Mouse (Mus musculus): ENCODE measurements around the gene Dst. TPM values are rescaled to one million over a fixed set of nuclear protein-coding genes. Genes with fewer than 3 reads are reported as not detected.

Gene Dst
- total RNA-seq, 2 experiments from 2014 or later = 249 to 270 TPM

DNA sequence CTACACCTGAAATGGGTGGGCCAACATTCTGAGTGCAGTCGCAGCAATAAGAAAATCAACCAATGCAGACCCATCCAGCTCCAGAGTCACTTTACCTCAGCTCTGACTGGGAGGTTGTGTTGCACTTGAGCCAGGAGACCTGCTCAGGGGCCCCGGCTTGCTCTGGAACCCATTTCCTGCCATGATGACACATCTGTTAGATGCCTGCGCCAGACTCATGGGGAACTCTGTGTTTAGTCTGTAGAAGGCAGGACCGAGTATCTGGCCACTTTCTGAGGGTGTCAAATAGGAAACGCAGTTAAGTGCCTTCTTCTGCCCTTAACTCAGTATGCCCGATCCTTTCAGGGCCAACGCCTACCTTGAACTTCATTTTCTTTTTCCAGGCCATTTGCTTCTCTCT is 162.4 kb downstream of the Dst start:
- intact Hi-C loops (cut with DNase I) = no loop called here
- DNase-seq (ENCODE audit: extremely low spot score in 1 of 2, low spot score in 2 of 2) = no peak

DNA sequence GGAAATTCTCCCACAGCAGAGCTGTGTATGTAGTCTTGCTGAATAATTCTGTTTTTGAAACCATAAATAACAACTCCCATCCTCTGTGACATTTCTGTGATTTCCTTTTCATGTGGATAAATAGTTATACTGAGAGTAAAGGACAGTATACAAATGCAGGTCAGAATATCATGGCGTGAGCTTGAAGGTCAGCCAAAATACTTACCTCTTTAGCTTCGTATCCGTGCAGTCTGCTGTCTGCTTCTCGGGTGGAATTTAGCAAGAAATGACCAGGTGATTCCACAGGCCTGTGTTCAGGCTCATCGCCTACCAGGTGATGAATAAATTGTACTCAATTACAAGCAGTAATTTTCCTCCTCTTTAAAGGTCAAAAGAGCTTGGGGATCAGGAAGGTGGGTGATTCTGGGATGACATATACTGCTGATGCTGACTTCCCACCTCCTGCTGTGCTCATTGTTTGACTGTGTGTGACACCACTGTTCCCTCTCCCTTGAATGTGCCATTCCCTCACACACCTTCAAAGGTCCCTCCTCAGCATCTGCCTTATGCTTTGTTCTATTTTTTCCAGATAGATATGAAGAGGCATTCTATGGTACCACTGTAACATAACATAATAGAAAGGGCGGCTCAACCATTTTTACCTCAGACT is 163.1 kb downstream of the Dst start:
- intact Hi-C loops (cut with DNase I) = no loop called here
- DNase-seq (ENCODE audit: extremely low spot score in 1 of 2, low spot score in 2 of 2) = no peak

DNA sequence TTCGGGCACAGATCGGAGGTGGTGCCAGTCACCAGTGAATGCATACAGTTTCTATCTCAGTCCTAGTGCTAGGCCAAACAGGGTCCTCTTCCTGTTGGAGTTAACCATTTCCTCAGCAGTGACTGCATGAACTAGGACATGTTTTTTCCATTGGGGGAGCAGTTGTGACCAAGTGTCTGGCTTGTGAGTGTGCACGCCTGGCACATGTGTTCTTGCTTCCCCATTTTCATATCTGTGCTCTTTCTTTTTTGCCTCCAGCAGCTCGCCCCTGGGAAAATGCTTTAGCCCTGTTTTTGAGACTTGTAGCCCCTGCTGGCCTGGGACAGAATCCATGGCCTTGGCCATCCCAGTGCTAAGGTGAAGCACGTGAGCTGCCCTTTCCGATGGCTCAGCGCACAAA is 164.2 kb downstream of the Dst start:
- no peak for DNase-seq (ENCODE audit: extremely low spot score in 1 of 2, low spot score in 2 of 2)
- intact Hi-C loops (cut with DNase I) = no loop called here

DNA sequence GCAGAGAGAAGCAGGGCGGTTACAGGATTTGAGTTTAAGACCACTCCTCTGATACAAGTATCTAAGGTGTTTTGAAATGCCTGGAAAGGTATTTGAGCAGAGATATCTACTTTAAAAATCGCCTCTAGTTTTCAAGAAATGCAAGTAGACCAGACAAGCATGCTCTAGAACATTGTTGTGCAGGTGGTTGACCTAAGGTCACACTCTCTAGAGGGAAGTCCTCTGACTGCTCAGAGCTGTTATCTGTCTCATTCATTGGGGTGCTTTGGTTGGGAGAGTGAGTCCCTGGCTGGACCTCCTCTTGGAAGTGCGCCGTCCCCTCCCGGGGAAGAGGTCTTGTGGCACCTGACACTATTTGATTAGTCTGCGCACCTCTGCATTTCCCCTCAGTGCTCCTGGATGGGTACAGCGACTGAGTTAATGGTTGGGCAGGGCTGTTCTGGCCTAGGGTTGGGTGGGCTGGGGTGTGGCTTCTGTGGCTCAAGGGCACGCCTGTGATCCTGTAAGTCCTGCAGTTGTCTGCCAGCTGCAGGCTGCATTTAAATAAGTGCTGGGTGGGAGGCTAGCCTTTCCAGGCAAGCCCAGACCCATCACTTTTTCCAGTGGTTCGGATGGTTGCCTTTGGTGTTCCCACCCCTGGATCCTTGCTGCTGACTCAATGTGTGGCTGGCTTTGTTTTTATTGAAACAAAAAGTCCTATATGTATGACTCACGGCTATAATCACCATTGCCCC is 165.6 kb downstream of the Dst start:
- intact Hi-C loops (cut with DNase I) = no loop called here
- no peak for DNase-seq (ENCODE audit: extremely low spot score in 1 of 2, low spot score in 2 of 2)

DNA sequence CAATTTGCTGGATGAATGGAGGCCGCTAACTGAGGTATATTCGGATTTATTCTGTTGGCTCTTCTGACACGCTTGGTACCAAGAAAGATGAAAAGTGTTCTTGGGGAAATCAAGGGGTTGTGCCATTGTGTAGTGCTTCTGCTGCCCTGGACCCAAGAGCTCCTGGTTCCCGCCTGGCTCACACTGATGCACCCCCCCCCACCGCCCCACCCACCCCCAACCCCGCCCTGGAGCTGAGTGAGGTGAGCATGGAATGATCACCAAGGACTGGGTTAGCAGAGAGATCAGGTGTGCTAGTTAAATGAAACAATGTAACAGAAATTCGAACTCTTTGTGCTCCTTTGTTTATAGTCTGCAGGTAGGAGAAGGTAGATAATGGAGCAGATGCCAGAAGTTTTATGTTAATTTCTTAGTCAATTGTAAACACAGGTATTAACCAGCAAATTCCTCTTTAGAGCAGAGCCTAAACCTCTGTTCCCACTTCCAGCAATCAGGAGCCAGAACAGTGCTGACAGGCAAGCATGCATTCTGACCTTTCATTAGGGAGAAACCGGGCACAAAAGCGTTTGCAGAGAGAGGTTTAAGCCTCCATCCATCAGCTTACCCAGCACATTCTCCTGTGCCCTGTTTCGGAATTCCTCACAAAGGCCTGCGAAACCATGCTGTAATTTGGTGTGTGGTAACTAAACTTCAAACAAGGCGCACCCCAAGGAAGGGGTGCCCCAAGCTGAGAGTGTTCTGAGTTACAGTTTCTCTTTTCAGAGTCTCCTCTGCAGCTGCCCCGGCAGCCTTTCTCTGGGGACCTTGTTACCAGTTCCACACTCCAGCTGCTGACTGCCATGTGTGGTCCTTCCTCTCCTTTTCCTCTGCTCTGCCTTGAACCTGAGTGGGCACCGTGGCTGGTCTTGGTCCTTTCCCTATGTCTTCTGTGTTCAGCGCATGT is 166.5 kb downstream of the Dst start:
- intact Hi-C loops (cut with DNase I) = no loop called here

DNA sequence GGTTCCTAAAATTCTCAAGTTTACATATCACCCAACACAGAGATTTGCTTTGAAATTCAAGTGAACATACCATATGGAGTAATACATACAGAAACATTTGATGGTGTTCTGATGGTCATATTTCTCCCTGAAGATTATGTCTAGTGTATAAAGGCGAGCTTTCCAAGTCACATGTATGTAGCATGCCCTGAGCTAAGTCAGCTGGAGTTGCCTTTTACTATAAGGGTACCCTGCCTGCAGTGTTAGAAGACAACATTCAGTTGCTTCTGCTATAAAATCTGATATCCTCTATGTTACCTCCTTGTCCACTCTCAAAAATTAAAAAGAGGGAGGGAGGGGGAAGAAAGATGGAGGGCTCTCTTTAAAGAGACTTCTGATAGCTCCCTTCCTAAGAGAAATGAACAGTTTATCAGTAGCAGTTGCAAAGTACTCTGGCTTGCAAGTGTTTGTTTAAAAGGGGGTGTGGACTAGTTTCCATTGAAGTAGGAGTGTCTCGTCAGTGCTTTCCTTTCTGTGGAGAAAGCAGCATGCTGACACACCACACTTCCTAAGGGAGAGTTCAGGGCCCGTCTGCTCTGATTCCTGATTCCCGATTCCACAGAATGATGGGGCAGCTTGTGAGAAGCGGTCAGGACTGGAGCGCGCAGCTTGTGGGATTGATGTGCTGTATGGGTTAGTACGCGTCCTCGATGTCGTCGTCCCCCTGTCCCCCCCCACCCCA is 168.8 kb downstream of the Dst start:
- intact Hi-C loops (cut with DNase I) = no loop called here
- no peak for DNase-seq (ENCODE audit: extremely low spot score in 1 of 2, low spot score in 2 of 2)

More for the DNA sequence above, 166.5 kb downstream of the Dst start:
- DNase-seq (ENCODE audit: extremely low spot score in 1 of 2, low spot score in 2 of 2) = no peak

DNA sequence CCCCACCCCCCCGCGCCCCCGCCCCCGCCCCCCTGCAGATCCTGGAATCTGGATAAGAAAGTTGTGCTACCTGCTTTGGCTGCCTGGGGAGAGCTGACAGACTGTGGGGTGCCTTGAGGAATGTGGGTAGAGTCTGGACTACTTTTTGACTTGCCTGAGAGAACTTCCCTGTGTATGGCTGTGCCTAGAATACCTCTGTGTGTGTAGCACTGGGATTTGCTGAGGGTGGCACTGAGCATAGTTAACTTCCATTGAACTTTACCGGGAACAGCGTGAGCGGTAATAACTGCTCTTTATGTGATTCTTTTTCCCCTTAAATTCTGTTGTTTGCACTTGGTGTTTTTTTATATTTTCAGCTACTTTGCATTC is 169.4 kb downstream of the Dst start:
- DNase-seq (ENCODE audit: extremely low spot score in 1 of 2, low spot score in 2 of 2) = no peak
- intact Hi-C loops (cut with DNase I) = no loop called here

DNA sequence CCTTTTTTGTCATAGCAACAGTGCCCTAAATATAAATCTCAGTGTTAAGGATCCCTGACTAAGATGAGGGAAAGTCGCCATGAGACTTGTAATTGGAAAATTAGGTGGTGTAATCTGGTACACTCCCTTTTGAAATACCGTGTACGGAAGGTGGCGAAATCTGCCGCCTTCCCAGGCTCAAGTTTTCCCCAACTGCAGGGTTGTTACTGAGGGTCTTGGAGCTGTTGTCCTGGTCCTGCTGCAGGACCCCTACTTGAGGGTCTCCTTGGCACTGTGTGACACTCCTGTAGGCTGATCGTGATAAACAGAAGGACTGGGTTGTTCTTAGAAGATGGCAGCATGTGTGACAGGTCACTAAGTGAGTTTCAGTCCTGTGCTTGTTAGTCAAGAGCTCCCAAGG is 169.9 kb downstream of the Dst start:
- intact Hi-C loops (cut with DNase I) = no loop called here
- DNase-seq (ENCODE audit: extremely low spot score in 1 of 2, low spot score in 2 of 2) = no peak

DNA sequence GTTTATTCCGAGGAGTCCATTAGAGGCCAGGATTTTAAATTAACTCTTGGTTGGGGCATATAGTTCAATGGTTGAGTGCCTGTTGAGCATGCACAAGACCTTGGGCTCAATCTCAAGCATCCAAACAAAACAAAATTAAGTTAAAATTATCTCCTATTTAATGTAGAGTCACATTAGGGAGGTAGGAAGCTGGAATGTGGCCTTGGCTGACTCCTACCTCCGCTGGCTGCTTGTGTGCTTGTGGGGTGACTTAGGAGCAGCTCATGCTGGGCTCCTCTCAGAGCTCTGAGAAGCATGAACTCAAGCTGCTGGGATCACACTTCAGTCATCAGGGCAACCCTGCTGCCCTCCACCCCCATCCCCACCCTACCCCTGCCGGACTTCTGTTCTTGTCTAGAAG is 181.0 kb downstream of the Dst start:
- intact Hi-C loops (cut with DNase I) = no loop called here
- DNase-seq (ENCODE audit: extremely low spot score in 1 of 2, low spot score in 2 of 2) = no peak

DNA sequence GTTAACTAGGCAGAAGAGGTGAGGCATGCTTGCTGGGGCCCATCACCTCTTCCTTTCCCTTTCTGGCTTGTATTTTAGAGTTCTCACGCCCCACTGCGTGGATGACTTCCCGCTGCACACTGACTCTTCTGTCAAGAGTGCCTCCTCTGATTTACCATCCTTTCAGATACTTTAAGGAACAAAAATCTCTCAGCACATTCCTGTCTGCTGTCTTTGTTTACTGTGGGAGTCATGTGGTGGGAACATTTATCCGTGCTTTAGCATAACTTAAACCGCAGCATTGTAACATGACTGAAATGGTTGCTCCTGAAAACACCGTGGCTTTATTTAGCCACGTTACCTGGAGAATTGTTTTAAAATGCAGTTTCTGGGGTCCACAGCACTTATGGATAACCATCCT is 182.7 kb downstream of the Dst start:
- intact Hi-C loops (cut with DNase I) = no loop called here
- DNase-seq (ENCODE audit: extremely low spot score in 1 of 2, low spot score in 2 of 2) = no peak

DNA sequence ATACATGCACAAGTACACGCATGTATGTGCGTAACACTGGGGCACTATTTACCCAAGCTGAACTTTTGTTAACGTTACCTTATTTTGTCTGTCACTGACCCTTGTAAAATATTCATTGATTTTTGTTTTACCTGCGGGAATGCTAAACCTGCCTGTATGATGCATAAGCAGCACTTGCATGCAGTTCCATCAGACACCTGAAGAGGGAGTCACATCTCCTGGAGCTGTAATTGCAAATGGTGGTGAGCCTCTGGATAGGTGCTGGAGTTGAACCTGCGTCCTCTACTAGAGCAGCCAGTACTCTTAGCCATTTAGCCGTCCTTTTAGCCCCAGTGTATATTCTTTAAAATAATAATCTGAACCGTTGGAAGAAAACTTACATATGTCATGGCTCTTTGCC is 185.6 kb downstream of the Dst start:
- intact Hi-C loops (cut with DNase I) = no loop called here
- no peak for DNase-seq (ENCODE audit: extremely low spot score in 1 of 2, low spot score in 2 of 2)

DNA sequence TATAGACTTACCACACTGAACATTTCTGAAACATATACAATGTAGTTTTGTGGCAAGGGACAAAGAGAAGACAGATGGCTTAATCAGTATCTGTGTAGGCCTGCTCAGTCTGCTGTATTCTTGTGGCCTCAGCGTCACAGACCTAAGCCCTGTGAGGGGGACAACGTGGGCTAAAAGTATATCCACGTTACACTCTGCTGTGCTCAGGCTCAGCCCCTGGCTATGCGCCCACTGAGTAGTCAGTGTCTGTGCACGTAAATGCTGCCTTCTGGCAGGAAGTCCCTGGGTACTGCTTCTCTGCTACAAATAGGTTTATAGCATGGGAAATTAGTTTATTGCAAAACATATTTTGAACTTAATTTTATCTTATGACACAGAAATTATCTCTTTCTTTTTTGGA is 186.3 kb downstream of the Dst start:
- intact Hi-C loops (cut with DNase I) = no loop called here
- DNase-seq (ENCODE audit: extremely low spot score in 1 of 2, low spot score in 2 of 2) = peak in 1 of 2 experiments; percentile 43

DNA sequence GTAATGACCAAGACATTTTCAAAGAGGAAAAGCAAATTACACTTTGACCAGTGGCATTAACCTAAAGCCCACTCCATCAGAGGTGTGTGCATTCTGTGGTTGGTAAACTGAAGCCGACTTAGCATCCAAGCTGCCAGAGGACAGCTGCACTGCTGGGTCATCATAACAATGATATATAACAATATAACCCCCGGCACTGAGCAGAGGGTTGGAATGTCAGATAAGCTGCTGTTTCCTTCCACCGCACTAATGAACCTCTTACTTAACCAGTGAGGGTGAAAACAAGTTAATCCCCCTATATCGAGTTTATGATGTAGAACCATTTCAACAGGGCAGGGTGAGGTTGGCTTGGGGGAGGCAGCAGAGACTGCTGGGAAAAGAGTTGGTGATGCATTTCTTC is 187.1 kb downstream of the Dst start:
- DNase-seq (ENCODE audit: extremely low spot score in 1 of 2, low spot score in 2 of 2) = no peak
- intact Hi-C loops (cut with DNase I) = no loop called here

DNA sequence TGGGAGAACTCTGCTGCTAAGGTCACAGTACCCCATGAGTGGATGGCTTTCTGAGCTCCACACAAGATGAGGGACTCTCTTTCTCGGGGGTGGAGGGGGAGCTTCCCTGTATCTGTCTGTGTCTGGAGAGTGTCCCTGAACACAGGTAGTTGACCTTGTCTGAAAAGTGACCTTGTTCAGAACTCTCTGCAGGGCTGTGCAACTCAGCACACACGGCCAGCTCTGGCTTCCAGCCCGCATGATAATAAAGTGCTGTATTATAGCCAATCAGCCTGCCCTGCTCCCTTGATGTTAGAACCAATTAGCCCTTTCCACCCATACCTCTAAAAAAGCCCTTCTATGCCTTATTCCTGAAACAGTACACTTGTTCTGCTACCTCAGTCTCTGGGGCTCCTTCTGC is 188.9 kb downstream of the Dst start:
- no peak for DNase-seq (ENCODE audit: extremely low spot score in 1 of 2, low spot score in 2 of 2)

DNA sequence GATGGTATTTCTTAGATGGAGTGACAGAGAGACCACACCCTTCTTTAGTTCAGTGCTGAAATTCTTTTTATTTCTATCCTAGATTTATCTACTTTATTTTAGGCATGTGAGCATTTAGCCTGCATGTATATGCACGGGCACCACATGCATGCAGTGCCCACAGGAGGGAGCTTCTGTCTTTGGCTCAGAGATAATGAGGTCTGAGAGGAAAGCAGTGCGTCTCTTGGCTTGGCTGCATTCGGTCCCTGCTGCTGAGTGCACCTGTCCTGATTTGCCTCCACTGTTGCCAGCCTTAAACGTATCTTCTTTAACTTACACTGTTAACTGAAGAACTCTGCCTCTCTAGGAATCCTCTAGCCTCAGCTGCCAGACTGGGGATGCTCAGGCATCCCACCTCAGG is 189.6 kb downstream of the Dst start:
- DNase-seq (ENCODE audit: extremely low spot score in 1 of 2, low spot score in 2 of 2) = peak in 1 of 2 experiments; percentile 58

More for the DNA sequence above, 188.9 kb downstream of the Dst start:
- intact Hi-C loops (cut with DNase I) = no loop called here

DNA sequence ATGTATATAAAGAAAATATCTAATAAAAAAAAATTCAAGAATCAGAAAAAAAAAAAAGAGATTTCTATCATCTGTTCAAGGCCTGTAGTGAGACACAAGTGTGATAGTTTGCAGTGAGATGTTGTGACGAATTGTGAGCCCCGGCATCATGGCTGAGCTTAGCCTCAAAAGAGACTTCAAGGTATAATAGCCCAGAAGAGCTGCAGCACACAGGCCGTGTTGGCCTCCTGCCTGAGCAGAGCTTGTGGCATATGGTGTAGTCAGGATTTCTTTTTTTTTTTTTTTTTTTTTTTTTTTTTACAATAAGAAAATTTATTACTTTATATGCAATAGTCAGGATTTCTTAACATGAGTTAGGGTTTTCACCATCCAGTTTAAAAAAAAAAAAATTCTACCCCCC is 191.4 kb downstream of the Dst start:
- intact Hi-C loops (cut with DNase I) = no loop called here
- DNase-seq (ENCODE audit: extremely low spot score in 1 of 2, low spot score in 2 of 2) = no peak

More for the DNA sequence above, 189.6 kb downstream of the Dst start:
- intact Hi-C loops (cut with DNase I) = no loop called here

DNA sequence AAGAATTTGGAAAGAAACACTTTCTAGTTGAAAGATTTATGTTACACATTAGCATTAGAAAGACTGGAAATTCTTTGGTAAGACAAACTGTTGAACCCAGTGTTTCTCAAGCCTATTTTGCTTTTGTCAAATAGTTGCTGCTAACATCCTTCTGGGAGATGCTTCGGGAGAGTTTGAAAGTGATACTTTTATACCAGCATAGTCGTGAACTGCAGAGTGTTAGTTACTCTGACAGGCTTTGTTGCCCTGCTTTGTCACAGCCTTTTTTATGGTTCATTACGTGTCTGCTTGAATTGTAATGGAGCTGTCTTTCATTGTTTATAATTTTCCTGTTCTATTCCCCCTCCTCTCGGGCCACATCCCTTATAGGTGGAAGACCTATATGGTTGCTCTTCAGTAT is 192.4 kb downstream of the Dst start:
- intact Hi-C loops (cut with DNase I) = no loop called here
- DNase-seq (ENCODE audit: extremely low spot score in 1 of 2, low spot score in 2 of 2) = no peak

DNA sequence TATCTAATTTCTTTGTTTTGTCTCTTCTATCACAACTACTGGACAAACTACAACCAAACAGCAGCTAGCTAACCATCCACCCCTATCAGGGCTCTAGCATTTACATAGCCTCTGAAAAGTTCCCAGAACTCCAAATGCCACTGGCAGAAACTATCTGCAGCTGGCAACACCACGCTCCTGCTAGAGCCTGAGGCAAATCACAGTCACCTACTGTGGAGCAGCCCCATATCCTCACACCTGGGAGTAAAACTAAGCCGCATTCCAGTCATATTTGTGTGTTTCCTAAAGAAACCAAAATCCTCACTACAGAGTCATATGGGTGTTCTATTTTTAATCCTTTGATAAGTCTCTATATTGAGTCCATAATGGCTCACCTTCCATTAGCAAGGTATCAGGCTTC is 194.6 kb downstream of the Dst start:
- no peak for DNase-seq (ENCODE audit: extremely low spot score in 1 of 2, low spot score in 2 of 2)
- intact Hi-C loops (cut with DNase I) = no loop called here

DNA sequence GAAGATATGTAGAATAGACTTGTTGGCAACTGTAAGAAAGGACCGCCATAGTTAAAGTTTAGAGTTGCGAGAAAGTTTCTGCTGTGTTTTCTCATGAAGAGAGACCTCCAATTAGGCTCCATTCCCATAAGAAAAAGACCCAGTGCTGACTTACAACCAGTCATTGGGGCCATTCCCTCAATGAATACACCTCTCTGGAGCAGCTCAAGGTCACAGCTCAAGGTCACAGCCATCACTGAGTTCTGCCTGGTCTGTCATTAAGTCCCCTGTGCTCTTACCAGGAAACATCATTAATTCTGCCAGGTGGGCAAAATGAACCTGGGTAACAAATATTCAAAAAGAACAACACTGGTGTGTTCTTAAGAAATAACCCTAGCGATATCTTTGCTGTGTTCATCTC is 195.2 kb downstream of the Dst start:
- DNase-seq (ENCODE audit: extremely low spot score in 1 of 2, low spot score in 2 of 2) = no peak
- intact Hi-C loops (cut with DNase I) = no loop called here
